Mouse (Mus musculus): ENCODE measurements around the gene Zic1.

The Zic1 gene

GRCm38 (mm10) chr9:91365664-91366063, at the start of gene Zic1:
TSS of gene Zic1 (minus strand) at chr9:91365810.
- DNase-seq (ENCODE audit: low spot score), result no peak

- DNase-seq (ENCODE audit: low spot score), result no peak
Observed at GRCm38 (mm10) chr9:91414007-91414661, 48.5 kb upstream of the Zic1 start.

- DNase-seq (ENCODE audit: low spot score), result no peak
Observed at GRCm38 (mm10) chr9:91409771-91410170, 44.2 kb upstream of the Zic1 start.

- DNase-seq (ENCODE audit: low spot score), result no peak
Observed at GRCm38 (mm10) chr9:91406258-91406763, 40.7 kb upstream of the Zic1 start.

- no peak for DNase-seq (ENCODE audit: low spot score)
Observed at GRCm38 (mm10) chr9:91405753-91406178, 40.2 kb upstream of the Zic1 start.

- DNase-seq (ENCODE audit: low spot score), result no peak
Observed at GRCm38 (mm10) chr9:91404905-91405752, 39.5 kb upstream of the Zic1 start.

- DNase-seq (ENCODE audit: low spot score), result no peak
Observed at GRCm38 (mm10) chr9:91404229-91404628, 38.6 kb upstream of the Zic1 start.

- no peak for DNase-seq (ENCODE audit: low spot score)
Observed at GRCm38 (mm10) chr9:91401471-91401870, 35.9 kb upstream of the Zic1 start.

- no peak for DNase-seq (ENCODE audit: low spot score)
Observed at GRCm38 (mm10) chr9:91400482-91401093, 35.0 kb upstream of the Zic1 start.

- no peak for DNase-seq (ENCODE audit: low spot score)
Observed at GRCm38 (mm10) chr9:91399976-91400375, 34.4 kb upstream of the Zic1 start.

GRCm38 (mm10) chr9:91395066-91395772, 29.6 kb upstream of the Zic1 start:
- DNase-seq (ENCODE audit: low spot score), result no peak

- DNase-seq (ENCODE audit: low spot score), result no peak
Observed at GRCm38 (mm10) chr9:91394211-91394646, 28.6 kb upstream of the Zic1 start.

- no peak for DNase-seq (ENCODE audit: low spot score)
Observed at GRCm38 (mm10) chr9:91393376-91394068, 27.9 kb upstream of the Zic1 start.

GRCm38 (mm10) chr9:91388173-91388572, 22.6 kb upstream of the Zic1 start:
- no peak for DNase-seq (ENCODE audit: low spot score)

- no peak for DNase-seq (ENCODE audit: low spot score)
Observed at GRCm38 (mm10) chr9:91387740-91388080, 22.1 kb upstream of the Zic1 start.

GRCm38 (mm10) chr9:91386891-91387739, 21.5 kb upstream of the Zic1 start:
- no peak for DNase-seq (ENCODE audit: low spot score)

- DNase-seq (ENCODE audit: low spot score), result no peak
Observed at GRCm38 (mm10) chr9:91386502-91386890, 20.9 kb upstream of the Zic1 start.

GRCm38 (mm10) chr9:91385561-91386430, 20.2 kb upstream of the Zic1 start:
- DNase-seq (ENCODE audit: low spot score), result no peak

- DNase-seq (ENCODE audit: low spot score), result no peak
Observed at GRCm38 (mm10) chr9:91384693-91385560, 19.3 kb upstream of the Zic1 start.
